Mouse (Mus musculus) liver, embryonic 16.5 days (tissue): ENCODE data around the gene Olfr845. TPM values are rescaled to one million over a fixed set of nuclear protein-coding genes. Genes with fewer than 3 reads are reported as not detected.

Experiments
- ATAC-seq: fragments of 200-750 bp; cut with Nextera tagmentation; 2 replicates; pipeline ENCODE4 v1.8.0; 2017; ENCODE audit warnings: low read depth, mild to moderate bottlenecking, moderate number of reproducible peaks, moderate library complexity
- H3K27ac ChIP-seq: fragments of 300-500 bp; sonication (generic); 2 replicates; pipeline ENCODE4 v1.5.1; 2014; ENCODE audit warnings: mild to moderate bottlenecking, low read length
- H3K27me3 ChIP-seq: fragments of 300-500 bp; sonication (generic); 2 replicates; pipeline ENCODE4 v1.6.1; 2014; ENCODE audit warnings: low read depth, low read length, mixed read lengths; ENCODE audit not compliant: control insufficient read depth, insufficient read depth
- H3K36me3 ChIP-seq: fragments of 300-500 bp; sonication (generic); 2 replicates; pipeline ENCODE4 v1.6.1; 2014; ENCODE audit warnings: mild to moderate bottlenecking; ENCODE audit not compliant: control insufficient read depth, insufficient read depth
- H3K4me1 ChIP-seq: fragments of 300-500 bp; sonication (generic); 2 replicates; pipeline ENCODE4 v1.6.1; 2014; ENCODE audit warnings: low read depth, low read length, mixed read lengths; ENCODE audit not compliant: control insufficient read depth
- H3K4me2 ChIP-seq: fragments of 300-500 bp; sonication (generic); 2 replicates; pipeline ENCODE4 v1.6.1; 2014; ENCODE audit warnings: low read depth, low read length, mixed read lengths
- H3K4me3 ChIP-seq: fragments of 300-500 bp; sonication (generic); 2 replicates; pipeline ENCODE4 v1.5.1; 2014; ENCODE audit warnings: low read depth, mild to moderate bottlenecking, low read length
- H3K9ac ChIP-seq: fragments of 300-500 bp; sonication (generic); 2 replicates; pipeline ENCODE4 v1.6.1; 2014; ENCODE audit warnings: low read depth, low read length
- H3K9me3 ChIP-seq: fragments of 300-500 bp; sonication (generic); replicated peaks from 2 replicates; pipeline ENCODE4 v1.6.1; 2016; ENCODE audit warnings: low read length; ENCODE audit not compliant: control insufficient read depth
- WGBS: fragments of 180-500 bp; shearing (Covaris S2); extraction: QIAGEN DNeasy Blood & Tissue Kit; methylation state at CpG from one replicate; pipeline ENCODE4 v1.1.7; 2014; ENCODE audit not compliant: insufficient replicate concordance; 5-methylcytosine and 5-hydroxymethylcytosine counted together
- polyA plus RNA-seq: library from polyadenylated mRNA; unstranded; fragments of >200 nt; fragmentation: Nextera tagmentation; extraction: Ambion mirVana; gene quantifications from 2 replicates; pipeline ENCODE4 v1.2.1, GENCODE M21; 2015

The Olfr845 gene
- polyA plus RNA-seq, result not detected in 2 replicates

DNA sequence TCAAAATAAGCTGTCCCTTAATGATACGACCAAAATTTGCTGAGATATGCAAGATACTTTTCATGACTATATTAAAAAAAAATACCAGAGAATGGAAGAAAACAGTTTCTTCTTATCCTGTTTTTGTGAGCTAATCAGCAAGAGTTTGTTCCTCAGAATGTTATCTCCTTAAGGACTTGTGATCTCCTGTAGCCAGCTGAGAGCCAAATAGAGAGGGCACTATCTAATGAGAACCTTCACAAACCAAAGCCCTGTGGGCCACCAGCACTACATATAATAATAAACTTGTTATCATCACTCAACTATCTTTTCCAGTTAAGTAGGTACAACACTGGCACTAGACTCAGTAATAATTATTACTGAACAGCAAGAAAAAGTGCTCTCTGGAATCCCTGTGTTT, at the start of gene Olfr845:
Gene Olfr845 (plus strand): TSS at position 301 of the 400 bp plus-strand sequence.
- H3K9me3 ChIP-seq, result no peaks in the 10 kb centered on the region
- no peaks in the 10 kb centered on the region for H3K36me3 ChIP-seq
- H3K4me3 ChIP-seq, result no peak within 1 kb of the TSS
- no peak within 1 kb of the TSS for H3K27ac ChIP-seq
- no peak within 1 kb of the TSS for H3K9ac ChIP-seq
- no peak within 1 kb of the TSS for H3K4me2 ChIP-seq
- H3K27me3 ChIP-seq, result no peaks in the 10 kb centered on the region
- 38% methylated on average over 1 of the region's 1 CpGs for WGBS
- H3K4me1 ChIP-seq, result no peaks in the 10 kb centered on the region
- ATAC-seq, result no peak

DNA sequence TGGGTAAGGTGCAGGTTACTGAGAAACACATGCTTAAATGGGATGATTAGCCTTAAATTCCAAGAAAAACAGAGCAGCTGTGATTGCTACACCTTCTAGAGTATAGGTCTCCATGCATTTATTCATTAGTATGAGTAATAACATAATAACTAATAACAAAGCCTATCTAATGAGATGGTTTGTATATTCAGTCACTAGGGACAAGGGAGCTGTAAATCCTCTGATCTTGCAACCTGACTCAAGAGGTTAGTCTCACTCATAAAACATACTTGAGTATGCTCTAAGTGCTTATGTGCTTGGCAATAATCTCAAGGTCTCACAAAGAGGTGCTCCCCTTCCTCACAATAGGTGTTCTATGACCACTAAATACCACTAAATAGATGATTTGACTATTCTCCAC, 20.2 kb upstream of the Olfr845 start, which contains the start of gene Olfr844:
Gene Olfr844 (plus strand): TSS at position 301 of the 400 bp plus-strand sequence.
- no peaks in the 10 kb centered on the region for H3K36me3 ChIP-seq
- no peak within 1 kb of the TSS for H3K4me3 ChIP-seq
- H3K4me2 ChIP-seq, result no peak within 1 kb of the TSS
- H3K9me3 ChIP-seq, result no peaks in the 10 kb centered on the region
- ATAC-seq, result no peak
- no peak within 1 kb of the TSS for H3K9ac ChIP-seq
- H3K27me3 ChIP-seq, result no peaks in the 10 kb centered on the region
- no peaks in the 10 kb centered on the region for H3K4me1 ChIP-seq
- H3K27ac ChIP-seq, result no peak within 1 kb of the TSS

DNA sequence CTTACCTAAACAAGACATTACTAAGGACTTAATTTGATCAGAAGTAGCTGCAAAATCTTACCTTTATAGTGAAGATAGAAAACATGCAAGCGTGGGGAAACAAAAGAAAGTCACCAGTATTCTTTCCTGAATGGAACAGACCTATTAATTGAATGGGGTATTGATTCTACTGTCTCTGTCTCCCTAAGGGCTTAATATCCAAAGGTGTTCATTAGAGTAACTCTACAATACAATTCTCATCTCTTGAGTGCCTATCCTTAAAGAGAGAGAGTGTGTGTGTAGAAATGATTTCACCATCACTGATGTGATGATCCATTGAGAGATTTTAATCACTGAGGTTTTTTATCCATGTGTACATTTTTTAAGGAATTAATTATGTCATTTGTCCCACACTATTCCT, 27.6 kb downstream of the Olfr845 start, which contains the start of gene Olfr846:
Gene Olfr846 (minus strand): TSS at position 101 of the 400 bp plus-strand sequence.
- H3K9ac ChIP-seq, result no peak within 1 kb of the TSS
- H3K4me3 ChIP-seq, result no peak within 1 kb of the TSS
- no peak within 1 kb of the TSS for H3K4me2 ChIP-seq
- H3K27ac ChIP-seq, result no peak within 1 kb of the TSS
- no peaks in the 10 kb centered on the region for H3K9me3 ChIP-seq
- no peak for ATAC-seq
- no peaks in the 10 kb centered on the region for H3K27me3 ChIP-seq
- WGBS, result 26% methylated on average over 1 of the region's 1 CpGs
- H3K4me1 ChIP-seq, result no peaks in the 10 kb centered on the region
- H3K36me3 ChIP-seq, result no peaks in the 10 kb centered on the region

DNA sequence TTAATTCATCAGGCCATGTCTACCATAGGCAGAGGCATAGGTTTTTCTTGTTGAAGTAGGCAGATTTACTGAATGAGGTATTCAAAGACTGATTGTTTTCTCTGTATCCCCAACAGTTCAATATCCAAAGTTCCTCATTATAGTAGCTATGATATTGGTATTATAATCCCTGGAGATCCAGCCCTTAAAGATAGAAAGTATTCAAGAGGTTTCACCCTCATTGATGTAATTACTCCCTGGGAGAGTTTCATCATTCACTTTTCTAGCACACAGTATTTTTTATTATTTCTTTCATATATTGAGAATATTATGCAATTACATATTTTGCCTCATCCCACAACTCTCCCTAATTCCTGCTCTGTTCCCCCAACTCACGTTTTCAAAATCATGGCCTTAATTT, 42.3 kb downstream of the Olfr845 start, which contains the start of gene Olfr847:
Gene Olfr847 (minus strand): TSS at position 101 of the 400 bp plus-strand sequence.
- Histone ChIP-seq H3K27ac (no peak within 1 kb of the TSS), H3K27me3 (no peaks in the 10 kb centered on the region), H3K9me3 (no peaks in the 10 kb centered on the region), H3K4me1 (no peaks in the 10 kb centered on the region), H3K4me3 (no peak within 1 kb of the TSS), H3K4me2 (no peak within 1 kb of the TSS), H3K36me3 (no peaks in the 10 kb centered on the region), H3K9ac (no peak within 1 kb of the TSS)
- 35% methylated on average over 1 of the region's 1 CpGs for WGBS
- ATAC-seq, result no peak

Other genes with a start within 250 kb of the Olfr845 start
- not detected in 2 replicates for gene Olfr836, start 216.1 kb upstream of the Olfr845 start, polyA plus RNA-seq
- not detected in 2 replicates for gene Olfr837, start 200.1 kb upstream of the Olfr845 start, polyA plus RNA-seq
- gene Olfr839-ps1, start 159.1 kb upstream of the Olfr845 start, polyA plus RNA-seq, result not detected in 2 replicates
- not detected in 2 replicates for gene Olfr843, start 84.5 kb upstream of the Olfr845 start, polyA plus RNA-seq
- gene Olfr844, start 20.1 kb upstream of the Olfr845 start, polyA plus RNA-seq, result not detected in 2 replicates
- gene Olfr846, start 27.5 kb downstream of the Olfr845 start, polyA plus RNA-seq, result not detected in 2 replicates
- gene Olfr847, start 42.2 kb downstream of the Olfr845 start, polyA plus RNA-seq, result not detected in 2 replicates
- gene Olfr849, start 103.8 kb downstream of the Olfr845 start, polyA plus RNA-seq, result not detected in 2 replicates
- gene Olfr850, start 141.8 kb downstream of the Olfr845 start, polyA plus RNA-seq, result not detected in 2 replicates
- not detected in 2 replicates for gene Olfr851, start 156.8 kb downstream of the Olfr845 start, polyA plus RNA-seq
- not detected in 2 replicates for gene Olfr853, start 204.6 kb downstream of the Olfr845 start, polyA plus RNA-seq
- not detected in 2 replicates for gene Olfr854, start 230.9 kb downstream of the Olfr845 start, polyA plus RNA-seq
- gene Olfr855, start 246.2 kb downstream of the Olfr845 start, polyA plus RNA-seq, result not detected in 2 replicates